Mouse (Mus musculus) C2C12 (cell line): ENCODE results near the gene Tmem191c.

Experiments used
- CTCF ChIP-seq: IDR thresholded peaks from one replicate; pipeline ENCODE4 v1.5.1; 2011; ENCODE audit not compliant: control insufficient read depth, insufficient read depth, insufficient read length
- FOSL1 ChIP-seq: IDR thresholded peaks from one replicate; pipeline ENCODE4 v1.8.0; 2011; ENCODE audit warnings: mild to moderate bottlenecking, low read length; ENCODE audit not compliant: poor library complexity, insufficient read depth, severe bottlenecking
- USF1 ChIP-seq: IDR thresholded peaks from one replicate; pipeline ENCODE4 v1.6.1; 2011; ENCODE audit warnings: low read depth, mild to moderate bottlenecking, control low read depth, moderate library complexity

GRCm38 (mm10) chr16:17244996-17245395 lies 30.9 kb upstream of the Tmem191c start:
- TF ChIP-seq CTCF (no peak), USF1 (no peak), FOSL1 (no peak)
